Mouse (Mus musculus) Patski (cell line): ENCODE results near the gene Gpd1. TPM values are rescaled to one million over a fixed set of nuclear protein-coding genes. Genes with fewer than 3 reads are reported as not detected.

Source experiments
- ATAC-seq: fragments of 100-300 bp; one replicate; pipeline ENCODE4 v1.8.0; 2021
- CTCF ChIA-PET: fragments of 350-600 bp; sonication (Branson Sonifier 250); formaldehyde crosslinking; loops from one replicate; lab custom pipeline; 2022; ENCODE audit warnings: inconsistent platforms; lab: Charles Lee
- POLR2A ChIA-PET: fragments of 350-600 bp; sonication (Branson Sonifier 250); formaldehyde crosslinking; loops from one replicate; lab custom pipeline; 2022; ENCODE audit warnings: antibody characterized with exemption, inconsistent platforms; lab: Charles Lee
- DNase-seq: peaks from one replicate; pipeline ENCODE4 v3.0.0-alpha.2; 2011; ENCODE audit warnings: low read depth, low spot score
- H3K27me3 ChIP-seq: fragments of 371-371 bp; one replicate; pipeline ENCODE4 v1.5.1; 2021
- CTCF ChIP-seq: fragments of 100-300 bp; IDR thresholded peaks from one replicate; pipeline ENCODE4 v1.5.1; 2021
- in situ Hi-C: fragments of 300-500 bp; cut with MboI; formaldehyde crosslinking; loops from 3 replicates; pipeline ENCODE4 v1.11.1; 2018; ENCODE audit warnings: low pct_unique_long_range_greater_than_20kb, mixed read lengths
- polyA plus RNA-seq: library from polyadenylated mRNA; unstranded; gene quantifications from one replicate; pipeline ENCODE4 v1.2.3, GENCODE M21; 2021

Gene Gpd1
- 2.9 TPM for polyA plus RNA-seq

GRCm38 (mm10) chr15:99717386-99718334 is at the start of gene Gpd1:
Gene Gpd1, plus strand, starts transcription at chr15:99717515.
- ATAC-seq: no peak
- CTCF ChIA-PET: no interaction called here

GRCm38 (mm10) chr15:99667544-99667943 is 49.8 kb upstream of the Gpd1 start:
- ATAC-seq: no peak
- ChIA-PET CTCF (interaction anchor here (1.2 to 9.1 kb wide), 5 partner anchors 21 to 75 kb away, joined by 3 to 66 read pairs (median 4); partner anchors contain the start of gene Aqp6), POLR2A (no interaction called here)
- in situ Hi-C loops: loop anchor here (5.0 kb wide), 1 partner anchor 70 kb away; no protein-coding TSS in a partner anchor
- H3K27me3 ChIP-seq: peaks cover 9% of the 10 kb centered on the region
- TF ChIP-seq CTCF: no peak
- DNase-seq: no peak

More at GRCm38 (mm10) chr15:99717386-99718334, at the start of gene Gpd1:
- in situ Hi-C loops: no loop called here
- POLR2A ChIA-PET: no interaction called here
- TF ChIP-seq CTCF: no peak
- no peak for DNase-seq
- H3K27me3 ChIP-seq: no peaks in the 10 kb centered on the region

- in situ Hi-C loops: loop anchor here (5.0 kb wide), 1 partner anchor 72 kb away; no protein-coding TSS in a partner anchor
- ChIA-PET POLR2A (interaction anchor here (0.7 to 1.2 kb wide), 3 partner anchors 19 to 73 kb away, joined by 3 to 4 read pairs (median 4); no protein-coding TSS in a partner anchor), CTCF (interaction anchor here (0.7 to 9.1 kb wide), 17 partner anchors 9 to 183 kb away, joined by 3 to 66 read pairs (median 4); partner anchors contain the start of gene Aqp6)
- ATAC-seq: no peak
- peaks cover 9% of the 10 kb centered on the region for H3K27me3 ChIP-seq
- DNase-seq: no peak
- no peak for TF ChIP-seq CTCF
Measured at GRCm38 (mm10) chr15:99668881-99669280, 48.4 kb upstream of the Gpd1 start.

- ChIA-PET CTCF (interaction anchor here (0.6 to 9.1 kb wide), 14 partner anchors 8 to 188 kb away, joined by 3 to 66 read pairs (median 4); partner anchors contain the start of gene Aqp6), POLR2A (interaction anchor here (1.0 to 1.2 kb wide), 3 partner anchors 55 to 170 kb away, joined by 4 read pairs; no protein-coding TSS in a partner anchor)
- no peak for TF ChIP-seq CTCF
- DNase-seq (no peak), ATAC-seq (no peak)
- peaks cover 9% of the 10 kb centered on the region for H3K27me3 ChIP-seq
- in situ Hi-C loops: loop anchor here (5.0 kb wide), 1 partner anchor 72 kb away; no protein-coding TSS in a partner anchor
Measured at GRCm38 (mm10) chr15:99669392-99669791, 47.9 kb upstream of the Gpd1 start.

GRCm38 (mm10) chr15:99670154-99670821 is 47.0 kb upstream of the Gpd1 start, which contains the start of gene Asic1:
Gene Asic1, plus strand, starts transcription at chr15:99670368.
- H3K27me3 ChIP-seq: peaks cover 9% of the 10 kb centered on the region
- TF ChIP-seq CTCF: no peak
- ATAC-seq (peak; percentile 36), DNase-seq (no peak)
- CTCF ChIA-PET: interaction anchor here (1.3 to 9.1 kb wide), 5 partner anchors 11 to 175 kb away, joined by 5 to 66 read pairs (median 6); partner anchors contain the start of gene Racgap1
- in situ Hi-C loops: no loop called here
- POLR2A ChIA-PET: interaction anchor here (0.6 to 1.0 kb wide), 2 partner anchors 64 to 171 kb away, joined by 3 to 4 read pairs; no protein-coding TSS in a partner anchor

GRCm38 (mm10) chr15:99670964-99671670 is 46.2 kb upstream of the Gpd1 start:
- in situ Hi-C loops: no loop called here
- ATAC-seq (no peak), DNase-seq (no peak)
- ChIA-PET CTCF (interaction anchor here (1.2 to 9.1 kb wide), 5 partner anchors 10 to 74 kb away, joined by 3 to 66 read pairs (median 5); partner anchors contain the start of gene Racgap1), POLR2A (interaction anchor here (0.6 kb wide), 1 partner anchor 65 kb away, joined by 3 read pairs; no protein-coding TSS in a partner anchor)
- TF ChIP-seq CTCF: no peak
- H3K27me3 ChIP-seq: peaks cover 9% of the 10 kb centered on the region

- ATAC-seq (no peak), DNase-seq (no peak)
- TF ChIP-seq CTCF: no peak
- POLR2A ChIA-PET: no interaction called here
- peaks cover 9% of the 10 kb centered on the region for H3K27me3 ChIP-seq
- CTCF ChIA-PET: interaction anchor here (1.0 to 9.1 kb wide), 7 partner anchors 15 to 77 kb away, joined by 3 to 66 read pairs (median 3); partner anchors contain the start of gene Racgap1
- in situ Hi-C loops: no loop called here
Measured at GRCm38 (mm10) chr15:99671783-99672182, 45.5 kb upstream of the Gpd1 start.

- ChIA-PET CTCF (interaction anchor here (1.6 to 2.0 kb wide), 2 partner anchors 13 to 29 kb away, joined by 3 to 7 read pairs; no protein-coding TSS in a partner anchor), POLR2A (no interaction called here)
- TF ChIP-seq CTCF: no peak
- peaks cover 9% of the 10 kb centered on the region for H3K27me3 ChIP-seq
- in situ Hi-C loops: no loop called here
- DNase-seq (no peak), ATAC-seq (no peak)
Measured at GRCm38 (mm10) chr15:99674866-99675265, 42.4 kb upstream of the Gpd1 start.

GRCm38 (mm10) chr15:99677089-99677488 is 40.2 kb upstream of the Gpd1 start:
- in situ Hi-C loops: no loop called here
- ATAC-seq (no peak), DNase-seq (no peak)
- POLR2A ChIA-PET: no interaction called here
- peaks cover under 1% of the 10 kb centered on the region for H3K27me3 ChIP-seq
- CTCF ChIA-PET: interaction anchor here (1.2 to 2.3 kb wide), 3 partner anchors 8 to 81 kb away, joined by 3 to 5 read pairs (median 4); no protein-coding TSS in a partner anchor
- TF ChIP-seq CTCF: no peak
